Comparison of ENCODE assay signal across 21 mouse cellular contexts in genomic region chr11:43054972-43055371, GRCm38 (mm10). TPM values are rescaled to one million over a fixed set of nuclear protein-coding genes. Genes with fewer than 3 reads are reported as not detected.
A peak's percentile ranks its signal among the peaks of the same experiment; 100 is the strongest.
DNase-seq lines count a peak whose midpoint lies in the region; TF ChIP-seq lines count a peak whose summit lies in the region.
"Had no signal": no experiment of that assay in that cellular context is flagged by ENCODE, and none has a peak within 500 bp of the region (broad histone marks: within the 10 kb centered on the region; RNA-seq: fewer than 3 reads in every experiment).

No protein-coding gene starts in this region.

- WGBS in cerebellum, adult 2 months: 23% methylated on average over 5 of the region's 5 CpGs

- peaks cover 9% of the 10 kb centered on the region; the same call in 1 of the 2 replicates for H3K4me1 ChIP-seq in cerebellum, adult 2 months (ENCODE audit: control insufficient read depth, insufficient read depth, low read length)
- H3K4me1 ChIP-seq: hindbrain, embryonic 10.5 days; intestine, embryonic 15.5 days; liver, embryonic 12.5 days; lung, embryonic 15.5 days; midbrain, embryonic 15.5 days had no signal

- intact Hi-C loops in left cerebral cortex, postnatal 36 days (cut with DNase I): no loop called here

- no peak for TF ChIP-seq POLR2A in cerebellum, adult 2 months (IDR thresholded peaks at IDR 0.05; ENCODE audit: borderline replicate concordance, insufficient read depth, low read length)

- peak; percentile 12 to 67 for DNase-seq in layer of hippocampus, adult 18-20 months (ENCODE audit: low spot score in 2 of 2)
- DNase-seq in layer of hippocampus, postnatal 10 days (ENCODE audit: low spot score in 2 of 2): no peak
- peak; percentile 51 to 81 for DNase-seq in cerebellum, adult 2 months
- peak; percentile 51 to 65 for DNase-seq in cerebellum, postnatal 25 days
- peak; percentile 10 to 24 for DNase-seq in left cerebral cortex, postnatal 36 days (ENCODE audit: low spot score in 2 of 2)
- DNase-seq in retina, postnatal 1 day: no peak
- no peak for DNase-seq in MN1 (ENCODE audit: low spot score)
- DNase-seq in urinary bladder, postnatal 25 days (ENCODE audit: low spot score): no peak
- DNase-seq: adrenal gland, postnatal 10 days had no signal

- no peaks in the 10 kb centered on the region for H3K27me3 ChIP-seq in cerebellum, adult 2 months (ENCODE audit: control insufficient read depth, insufficient read depth, low read length)
- H3K27me3 ChIP-seq: forebrain, embryonic 15.5 days; heart, embryonic 13.5 days; intestine, embryonic 15.5 days; liver, embryonic 12.5 days; lung, embryonic 15.5 days; midbrain, embryonic 15.5 days had no signal

- no peak for TF ChIP-seq CTCF in cerebellum, adult 2 months (IDR thresholded peaks at IDR 0.05; ENCODE audit: borderline replicate concordance, insufficient read depth, low read depth, low read length)

- no peak overlapping the region; the same call in 1 of the 2 replicates for H3K27ac ChIP-seq in cerebellum, adult 2 months (ENCODE audit: insufficient read depth, low read length)
- H3K27ac ChIP-seq: forebrain, embryonic 15.5 days; heart, embryonic 13.5 days; hindbrain, embryonic 10.5 days; intestine, embryonic 15.5 days; kidney, postnatal 0 days; liver, embryonic 12.5 days; lung, embryonic 15.5 days; midbrain, embryonic 15.5 days had no signal

- H3K4me3 ChIP-seq in cerebellum, adult 2 months (replicated peaks; ENCODE audit: insufficient read depth, low read depth, low read length): no peak overlapping the region
- H3K4me3 ChIP-seq: forebrain, embryonic 15.5 days; heart, embryonic 13.5 days; hindbrain, embryonic 10.5 days; intestine, embryonic 15.5 days; liver, embryonic 12.5 days; lung, embryonic 15.5 days; midbrain, embryonic 15.5 days had no signal

RNA-seq across cellular contexts. Expression of gene Gm9972, which starts 19.4 kb away (rescaled TPM):
- not detected for total RNA-seq in layer of hippocampus, adult 18-20 months (2021)
- total RNA-seq in layer of hippocampus, postnatal 10 days (2021): not detected
- polyA plus RNA-seq in cerebellum, adult 2 months (2012; rRNA removed): 0.06 TPM in 1 of 2 replicates, not detected in the other
- total RNA-seq in left cerebral cortex, postnatal 36 days (2021): not detected
- total RNA-seq: adrenal gland, postnatal 10 days; gastrocnemius, postnatal 4 days; left cerebral cortex, adult 8-10 months; MEL had no signal
- polyA plus RNA-seq: CD4-positive, CD25-positive, alpha-beta regulatory T cell, adult 4 months; forebrain, embryonic 15.5 days; heart, embryonic 13.5 days; intestine, embryonic 15.5 days; kidney, postnatal 0 days; liver, embryonic 12.5 days; midbrain, embryonic 15.5 days had no signal

Comparison
In these comparisons a context has a peak if more than half of its experiments do, and no peak if none do; other contexts are left out.
1. DNase-seq: peak in layer of hippocampus, adult 18-20 months (2 of 2), cerebellum, adult 2 months (2 of 2), cerebellum, postnatal 25 days (2 of 2) and left cerebral cortex, postnatal 36 days (2 of 2); none in layer of hippocampus, postnatal 10 days (0 of 2), retina, postnatal 1 day (single experiment), MN1 (single experiment) and urinary bladder, postnatal 25 days (single experiment).